Mouse (Mus musculus) heart, postnatal 25 days (tissue): ENCODE results near the gene Med13l. TPM values are rescaled to one million over a fixed set of nuclear protein-coding genes. Genes with fewer than 3 reads are reported as not detected.

Experiments used
- DNase-seq: peaks from one replicate; pipeline ENCODE4 v3.0.0; 2022; ENCODE audit warnings: low spot score
- intact Hi-C: fragments of 180-260 bp; cut with DNase I; formaldehyde crosslinking; loops from one replicate; pipeline ENCODE4 v1.15.1; 2025
- total RNA-seq, 2 experiments: library from RNA; stranded (reverse); gene quantifications; 2 replicates each; pipeline ENCODE4 v1.2.3; 2021

The Med13l gene
- total RNA-seq, 2 experiments from 2014 or later, result 29.9 to 30.8 TPM

DNA sequence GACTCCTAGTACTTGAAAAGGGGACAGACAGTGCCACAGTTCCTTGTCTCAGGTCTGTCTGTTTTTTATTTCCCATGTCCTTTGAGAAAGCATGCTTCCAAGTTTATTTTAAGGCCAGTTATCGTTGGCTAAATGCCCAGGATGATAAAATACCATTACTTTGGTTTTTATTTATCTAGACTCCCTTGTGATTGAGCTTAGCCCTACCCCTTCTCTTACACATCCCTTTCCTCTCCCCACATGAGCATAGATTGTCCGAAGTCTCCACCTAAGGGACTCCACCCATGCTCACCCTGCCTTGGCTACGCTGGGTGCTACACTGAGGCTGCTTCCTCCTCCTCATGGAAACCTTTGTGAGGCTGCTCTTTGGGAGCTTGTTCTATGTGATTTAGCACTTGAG is 115.2 kb downstream of the Med13l start:
- intact Hi-C loops, result no loop called here
- DNase-seq, result no peak

GRCm38 (mm10) chr5:118676151-118676918 is 115.9 kb downstream of the Med13l start:
- intact Hi-C loops, result no loop called here
- no peak for DNase-seq

GRCm38 (mm10) chr5:118679283-118679835 is 118.9 kb downstream of the Med13l start:
- DNase-seq, result no peak
- intact Hi-C loops, result no loop called here

- DNase-seq, result no peak
Measured at GRCm38 (mm10) chr5:118680853-118681252, 120.4 kb downstream of the Med13l start.

DNA sequence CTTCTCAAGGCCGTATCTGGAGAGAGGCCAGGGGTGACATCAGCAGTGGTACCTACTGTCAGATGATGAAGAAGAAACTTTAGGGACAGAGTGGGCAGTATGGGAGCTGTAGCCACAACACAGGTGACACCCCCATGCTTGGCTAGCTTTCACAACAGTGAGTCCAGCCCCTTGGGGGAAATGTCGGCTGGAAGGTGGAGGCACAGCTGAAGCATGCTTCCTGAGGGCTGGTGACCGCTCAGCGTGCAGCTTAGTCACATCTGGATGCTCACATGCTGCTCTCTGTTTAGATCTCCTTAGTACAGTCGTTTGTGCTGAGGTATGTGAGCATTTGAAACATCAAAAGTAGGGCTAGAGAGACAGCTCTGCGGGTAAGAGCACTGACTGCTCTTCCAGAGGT is 121.5 kb downstream of the Med13l start:
- intact Hi-C loops, result no loop called here
- DNase-seq, result no peak

More at GRCm38 (mm10) chr5:118680853-118681252, 120.4 kb downstream of the Med13l start:
- intact Hi-C loops, result no loop called here

DNA sequence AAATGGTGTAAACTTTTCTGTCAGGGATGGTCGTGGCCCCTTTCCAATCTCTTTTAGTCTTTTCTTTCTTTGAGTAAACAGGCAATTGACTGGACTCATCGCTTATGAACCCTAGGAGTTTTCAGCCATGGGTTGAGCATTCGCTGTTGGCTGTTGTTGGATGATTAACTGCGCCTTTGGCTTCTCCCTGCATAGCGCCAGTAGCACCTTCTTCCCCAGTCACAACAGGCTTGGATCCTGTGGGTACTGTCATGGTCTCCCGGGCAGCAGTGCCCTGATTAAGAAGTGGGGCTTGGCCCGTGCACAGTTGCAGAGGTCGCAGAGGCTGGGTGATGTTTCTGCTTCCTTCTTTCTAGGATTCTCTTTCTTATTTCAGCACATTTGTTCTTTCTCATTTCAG is 124.7 kb downstream of the Med13l start:
- no peak for DNase-seq
- intact Hi-C loops, result no loop called here

- no peak for DNase-seq
- intact Hi-C loops, result no loop called here
Measured at GRCm38 (mm10) chr5:118686021-118686420, 125.5 kb downstream of the Med13l start.

GRCm38 (mm10) chr5:118688886-118689835 is 128.7 kb downstream of the Med13l start:
- DNase-seq, result no peak
- intact Hi-C loops, result no loop called here

DNA sequence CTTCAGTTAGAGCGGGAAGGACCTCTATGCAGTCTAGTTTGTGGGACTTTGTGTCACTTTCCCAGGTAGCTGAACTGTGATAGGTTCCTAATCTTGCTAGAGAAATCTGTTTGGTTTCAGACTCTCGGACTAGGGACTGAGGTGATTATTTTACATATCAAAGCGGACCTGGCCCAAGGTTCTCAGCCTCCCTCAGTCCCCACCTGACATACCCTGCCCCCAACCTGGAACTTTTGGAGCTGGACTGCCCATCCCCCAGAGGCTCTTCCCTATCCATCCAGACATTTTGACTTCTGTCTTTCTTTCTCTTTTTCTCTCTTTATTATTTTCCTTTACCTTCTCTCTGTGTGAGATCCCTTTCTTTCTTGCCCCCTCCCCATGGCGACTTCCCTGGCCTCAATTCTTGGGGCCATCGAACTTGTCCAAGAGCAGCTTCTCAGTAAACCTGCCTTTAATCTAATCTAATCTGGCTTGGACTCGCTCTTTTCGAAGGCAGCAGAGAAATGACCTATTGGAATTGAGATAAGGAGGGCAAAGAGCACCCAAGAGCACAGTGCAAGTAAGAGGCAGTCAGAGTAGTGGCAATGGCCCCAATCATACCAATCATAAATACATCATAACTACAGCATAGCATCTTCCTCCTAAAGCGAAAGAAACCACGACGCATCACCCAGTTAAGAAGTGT is 130.7 kb downstream of the Med13l start:
- DNase-seq, result no peak
- intact Hi-C loops, result no loop called here

GRCm38 (mm10) chr5:118691710-118692040 is 131.2 kb downstream of the Med13l start:
- DNase-seq, result no peak
- intact Hi-C loops, result no loop called here

- no peak for DNase-seq
- intact Hi-C loops, result no loop called here
Measured at GRCm38 (mm10) chr5:118693996-118694395, 133.5 kb downstream of the Med13l start.

- intact Hi-C loops, result no loop called here
Measured at GRCm38 (mm10) chr5:118697073-118697472, 136.6 kb downstream of the Med13l start.

GRCm38 (mm10) chr5:118700978-118701377 is 140.5 kb downstream of the Med13l start:
- no peak for DNase-seq
- intact Hi-C loops, result no loop called here

More at GRCm38 (mm10) chr5:118697073-118697472, 136.6 kb downstream of the Med13l start:
- no peak for DNase-seq

GRCm38 (mm10) chr5:118702674-118703073 is 142.2 kb downstream of the Med13l start:
- intact Hi-C loops, result no loop called here
- DNase-seq, result no peak

DNA sequence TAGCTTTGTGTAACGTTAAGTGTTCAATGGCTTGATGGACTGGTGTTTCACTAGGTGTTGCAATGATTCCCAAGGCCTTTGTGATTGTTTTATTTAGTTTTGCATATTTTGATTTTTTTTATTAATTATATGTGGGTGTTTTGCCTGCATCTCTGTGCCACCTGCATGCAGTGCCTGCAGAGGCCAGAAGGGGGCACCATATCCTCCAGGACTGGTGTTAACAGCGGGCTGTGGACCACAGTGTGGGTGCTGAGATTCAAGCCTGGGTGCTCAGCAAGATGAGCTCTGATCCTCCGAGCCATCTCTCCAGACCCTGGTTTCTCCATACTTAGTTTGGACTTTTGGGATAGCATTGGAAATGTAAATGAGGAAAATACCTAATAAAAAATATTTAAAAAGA is 143.7 kb downstream of the Med13l start:
- DNase-seq, result no peak
- intact Hi-C loops, result no loop called here

- intact Hi-C loops, result loop anchor here (5.0 kb wide), 1 partner anchor 48 kb away; no protein-coding TSS in a partner anchor
- DNase-seq, result no peak
Measured at GRCm38 (mm10) chr5:118704960-118705359, 144.5 kb downstream of the Med13l start.

DNA sequence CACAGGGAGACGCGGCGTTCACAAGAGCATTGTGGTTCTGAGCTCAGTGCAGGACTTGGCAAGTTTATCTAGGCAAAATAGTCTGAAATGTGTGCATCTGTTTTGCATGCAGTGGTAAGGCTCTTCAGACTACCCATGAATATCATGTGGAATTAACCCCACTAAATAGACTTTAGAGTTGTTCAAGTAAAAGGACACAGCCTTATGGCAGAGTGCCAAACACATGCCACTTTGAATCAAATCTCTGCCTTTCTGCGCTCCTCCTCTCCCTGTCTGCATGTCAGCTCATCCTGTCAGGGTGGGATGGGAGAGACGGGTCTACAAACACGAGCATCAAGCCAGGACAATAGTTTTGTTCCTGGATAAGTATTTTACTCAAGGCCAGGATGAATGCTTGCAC is 145.5 kb downstream of the Med13l start:
- no peak for DNase-seq
- intact Hi-C loops, result loop anchor here (5.0 kb wide), 1 partner anchor 49 kb away; no protein-coding TSS in a partner anchor

GRCm38 (mm10) chr5:118706414-118706813 is 145.9 kb downstream of the Med13l start:
- no peak for DNase-seq

GRCm38 (mm10) chr5:118707501-118707900 is 147.0 kb downstream of the Med13l start:
- intact Hi-C loops, result loop anchor here (5.0 kb wide), 1 partner anchor 50 kb away; no protein-coding TSS in a partner anchor
- DNase-seq, result no peak

More at GRCm38 (mm10) chr5:118706414-118706813, 145.9 kb downstream of the Med13l start:
- intact Hi-C loops, result loop anchor here (5.0 kb wide), 1 partner anchor 49 kb away; no protein-coding TSS in a partner anchor
